Mouse (Mus musculus) C2C12 (cell line): ENCODE data around the gene Zscan18.

ENCODE experiments used
- CEBPB ChIP-seq: IDR thresholded peaks from one replicate; pipeline ENCODE4 v1.6.1; 2011; ENCODE audit warnings: low read depth, mild to moderate bottlenecking, control low read depth, moderate library complexity
- CTCF ChIP-seq: IDR thresholded peaks from one replicate; pipeline ENCODE4 v1.5.1; 2011; ENCODE audit not compliant: control insufficient read depth, insufficient read depth, insufficient read length
- MAX ChIP-seq: IDR thresholded peaks from one replicate; pipeline ENCODE4 v1.6.1; 2011; ENCODE audit warnings: mild to moderate bottlenecking, control low read depth
- USF1 ChIP-seq: IDR thresholded peaks from one replicate; pipeline ENCODE4 v1.6.1; 2011; ENCODE audit warnings: low read depth, mild to moderate bottlenecking, control low read depth, moderate library complexity

- TF ChIP-seq CTCF: no peak
- no peak for TF ChIP-seq USF1
- TF ChIP-seq CEBPB: no peak
- TF ChIP-seq MAX: no peak
Observed at GRCm38 (mm10) chr7:12835779-12836178, 32.3 kb upstream of the Zscan18 start.
